Mouse (Mus musculus) hindbrain, embryonic 15.5 days (tissue): ENCODE measurements around the gene Gzmm. TPM values are rescaled to one million over a fixed set of nuclear protein-coding genes. Genes with fewer than 3 reads are reported as not detected.

Experiments
- ATAC-seq: fragments of 200-750 bp; cut with Nextera tagmentation; 2 replicates; pipeline ENCODE4 v1.8.0; 2017; ENCODE audit warnings: low read depth, moderate number of reproducible peaks, moderate TSS enrichment; ENCODE audit not compliant: low FRiP score
- H3K27ac ChIP-seq: fragments of 300-500 bp; sonication (generic); replicated peaks from 2 replicates; pipeline ENCODE4 v1.5.1; 2015; ENCODE audit warnings: mild to moderate bottlenecking, inconsistent platforms
- H3K27me3 ChIP-seq: fragments of 300-500 bp; sonication (generic); 2 replicates; pipeline ENCODE4 v1.6.1; 2015; ENCODE audit warnings: control low read depth, inconsistent platforms
- H3K36me3 ChIP-seq: fragments of 300-500 bp; sonication (generic); 2 replicates; pipeline ENCODE4 v1.6.1; 2015; ENCODE audit warnings: control low read depth, inconsistent platforms
- H3K4me1 ChIP-seq: fragments of 300-500 bp; sonication (generic); replicated peaks from 2 replicates; pipeline ENCODE4 v1.6.1; 2015; ENCODE audit warnings: control low read depth, inconsistent platforms
- H3K4me2 ChIP-seq: fragments of 300-500 bp; sonication (generic); 2 replicates; pipeline ENCODE4 v1.6.1; 2015; ENCODE audit warnings: moderate library complexity, mild to moderate bottlenecking, inconsistent platforms
- H3K4me3 ChIP-seq: fragments of 300-500 bp; sonication (generic); 2 replicates; pipeline ENCODE4 v1.5.1; 2015; ENCODE audit warnings: mild to moderate bottlenecking, inconsistent platforms
- H3K9ac ChIP-seq: fragments of 300-500 bp; sonication (generic); 2 replicates; pipeline ENCODE4 v1.6.1; 2015; ENCODE audit warnings: inconsistent platforms
- H3K9me3 ChIP-seq: fragments of 300-500 bp; sonication (generic); 2 replicates; pipeline ENCODE4 v1.6.1; 2016; ENCODE audit warnings: control low read depth, inconsistent platforms
- WGBS: fragments of 180-500 bp; shearing (Covaris S2); methylation state at CpG from one replicate; pipeline ENCODE4 v1.1.7; 2015; 5-methylcytosine and 5-hydroxymethylcytosine counted together
- polyA plus RNA-seq: library from polyadenylated mRNA; unstranded; fragments of >200 nt; fragmentation: Nextera tagmentation; extraction: Ambion mirVana; gene quantifications from 2 replicates; pipeline ENCODE4 v1.2.1, GENCODE M21; 2015

The Gzmm gene
- 1.3 and 1.4 TPM in 2 replicates for polyA plus RNA-seq

GRCm38 (mm10) chr10:79688720-79689119, at the start of gene Gzmm:
TSS of gene Gzmm (plus strand) at chr10:79689020.
- ATAC-seq, result no peak
- 80% methylated on average over 4 of the region's 4 CpGs for WGBS
- H3K9ac ChIP-seq, result no peak within 1 kb of the TSS
- H3K9me3 ChIP-seq, result no peaks in the 10 kb centered on the region
- H3K4me2 ChIP-seq, result no peak within 1 kb of the TSS
- no peak within 1 kb of the TSS for H3K27ac ChIP-seq
- peaks cover 46% of the 10 kb centered on the region for H3K36me3 ChIP-seq
- peaks cover 7% of the 10 kb centered on the region for H3K4me1 ChIP-seq
- no peak within 1 kb of the TSS for H3K4me3 ChIP-seq
- H3K27me3 ChIP-seq, result no peaks in the 10 kb centered on the region

- H3K27ac ChIP-seq, result no peak within 1 kb of the TSS
- 72% methylated on average over 8 of the region's 8 CpGs for WGBS
- H3K27me3 ChIP-seq, result 0 out of 2 replicates have a peak, but pooled peaks cover 2% of the 10 kb centered on the region
- H3K9ac ChIP-seq, result no peak within 1 kb of the TSS
- ATAC-seq, result no peak
- no peak within 1 kb of the TSS for H3K4me2 ChIP-seq
- no peaks in the 10 kb centered on the region for H3K4me1 ChIP-seq
- no peaks in the 10 kb centered on the region for H3K9me3 ChIP-seq
- no peak within 1 kb of the TSS for H3K4me3 ChIP-seq
- no peaks in the 10 kb centered on the region for H3K36me3 ChIP-seq
These were observed 43.1 kb upstream of the Gzmm start, which contains the start of gene Odf3l2 for GRCm38 (mm10) chr10:79645711-79646110. TSS of gene Odf3l2 (minus strand) at chr10:79645738.

- H3K4me2 ChIP-seq, result no peak overlapping the region
- no peaks in the 10 kb centered on the region for H3K36me3 ChIP-seq
- peaks cover 2% of the 10 kb centered on the region for H3K4me1 ChIP-seq
- H3K27ac ChIP-seq, result no peak overlapping the region
- 31% methylated on average over 7 of the region's 7 CpGs for WGBS
- H3K27me3 ChIP-seq, result 0 out of 2 replicates have a peak, but pooled peaks cover 5% of the 10 kb centered on the region
- no peak overlapping the region for H3K9ac ChIP-seq
- no peak overlapping the region for H3K4me3 ChIP-seq
- H3K9me3 ChIP-seq, result no peaks in the 10 kb centered on the region
- ATAC-seq, result peak; percentile 65; the same call in 1 of the 2 replicates
These were observed 39.6 kb upstream of the Gzmm start for GRCm38 (mm10) chr10:79649070-79649751.

- Histone ChIP-seq H3K4me1 (peaks cover 17% of the 10 kb centered on the region), H3K4me2 (no peak overlapping the region), H3K27me3 (0 out of 2 replicates have a peak, but pooled peaks cover 5% of the 10 kb centered on the region), H3K36me3 (no peaks in the 10 kb centered on the region), H3K9me3 (no peaks in the 10 kb centered on the region), H3K4me3 (no peak overlapping the region), H3K27ac (no peak overlapping the region), H3K9ac (no peak overlapping the region)
- 75% methylated on average over 7 of the region's 7 CpGs for WGBS
- ATAC-seq, result no peak
These were observed 36.0 kb upstream of the Gzmm start for GRCm38 (mm10) chr10:79652789-79653188.

- H3K4me3 ChIP-seq, result no peak overlapping the region
- H3K4me2 ChIP-seq, result no peak overlapping the region
- H3K27me3 ChIP-seq, result 0 out of 2 replicates have a peak, but pooled peaks cover 4% of the 10 kb centered on the region
- no peaks in the 10 kb centered on the region for H3K9me3 ChIP-seq
- H3K36me3 ChIP-seq, result no peaks in the 10 kb centered on the region
- no peak overlapping the region for H3K9ac ChIP-seq
- ATAC-seq, result peak; percentile 87
- peak overlapping the region; percentile 73 for H3K27ac ChIP-seq
- peaks cover 17% of the 10 kb centered on the region for H3K4me1 ChIP-seq
- WGBS, result 4% methylated on average over 1 of the region's 1 CpGs
These were observed 33.8 kb upstream of the Gzmm start for GRCm38 (mm10) chr10:79654946-79655395.

GRCm38 (mm10) chr10:79658829-79659228, 30.0 kb upstream of the Gzmm start:
- Histone ChIP-seq H3K9me3 (no peaks in the 10 kb centered on the region), H3K27me3 (no peaks in the 10 kb centered on the region), H3K4me3 (no peak overlapping the region), H3K9ac (no peak overlapping the region), H3K36me3 (no peaks in the 10 kb centered on the region), H3K4me2 (no peak overlapping the region), H3K27ac (no peak overlapping the region), H3K4me1 (peaks cover 17% of the 10 kb centered on the region)
- WGBS, result 18% methylated on average over 4 of the region's 4 CpGs
- no peak for ATAC-seq

GRCm38 (mm10) chr10:79660298-79660697, 28.5 kb upstream of the Gzmm start:
- Histone ChIP-seq H3K4me3 (no peak overlapping the region), H3K4me2 (no peak overlapping the region), H3K27ac (no peak overlapping the region), H3K36me3 (no peaks in the 10 kb centered on the region), H3K9ac (no peak overlapping the region), H3K4me1 (peaks cover 4% of the 10 kb centered on the region), H3K27me3 (no peaks in the 10 kb centered on the region), H3K9me3 (no peaks in the 10 kb centered on the region)
- ATAC-seq, result no peak
- WGBS, result 78% methylated on average over 2 of the region's 2 CpGs

GRCm38 (mm10) chr10:79661861-79662260, 27.0 kb upstream of the Gzmm start:
- no peak overlapping the region for H3K27ac ChIP-seq
- H3K4me1 ChIP-seq, result no peaks in the 10 kb centered on the region
- H3K36me3 ChIP-seq, result no peaks in the 10 kb centered on the region
- no peaks in the 10 kb centered on the region for H3K27me3 ChIP-seq
- ATAC-seq, result no peak
- H3K4me2 ChIP-seq, result no peak overlapping the region
- 48% methylated on average over 3 of the region's 3 CpGs for WGBS
- no peaks in the 10 kb centered on the region for H3K9me3 ChIP-seq
- no peak overlapping the region for H3K4me3 ChIP-seq
- H3K9ac ChIP-seq, result no peak overlapping the region

- ATAC-seq, result no peak
- Histone ChIP-seq H3K36me3 (no peaks in the 10 kb centered on the region), H3K9me3 (no peaks in the 10 kb centered on the region), H3K9ac (no peak within 1 kb of the TSS), H3K4me1 (peaks cover 9% of the 10 kb centered on the region), H3K27ac (no peak within 1 kb of the TSS), H3K27me3 (no peaks in the 10 kb centered on the region), H3K4me3 (no peak within 1 kb of the TSS), H3K4me2 (no peak within 1 kb of the TSS)
- 11% methylated on average over 13 of the region's 13 CpGs for WGBS
These were observed 24.6 kb upstream of the Gzmm start, which contains the start of gene Madcam1 for GRCm38 (mm10) chr10:79664131-79664665. TSS of gene Madcam1 (plus strand) at chr10:79664559.

GRCm38 (mm10) chr10:79665051-79665450, 23.8 kb upstream of the Gzmm start:
- ATAC-seq, result no peak
- Histone ChIP-seq H3K27ac (no peak overlapping the region), H3K36me3 (no peaks in the 10 kb centered on the region), H3K4me3 (no peak overlapping the region), H3K4me1 (peaks cover 10% of the 10 kb centered on the region), H3K9me3 (no peaks in the 10 kb centered on the region), H3K27me3 (no peaks in the 10 kb centered on the region), H3K9ac (no peak overlapping the region), H3K4me2 (no peak overlapping the region)
- 87% methylated on average over 8 of the region's 8 CpGs for WGBS

- Histone ChIP-seq H3K9ac (no peak overlapping the region), H3K4me2 (no peak overlapping the region), H3K9me3 (no peaks in the 10 kb centered on the region), H3K27me3 (no peaks in the 10 kb centered on the region), H3K27ac (no peak overlapping the region), H3K36me3 (no peaks in the 10 kb centered on the region), H3K4me1 (peaks cover 24% of the 10 kb centered on the region), H3K4me3 (no peak overlapping the region)
- 70% methylated on average over 9 of the region's 9 CpGs for WGBS
- ATAC-seq, result no peak
These were observed 22.3 kb upstream of the Gzmm start for GRCm38 (mm10) chr10:79666493-79666892.

- Histone ChIP-seq H3K4me3 (peak overlapping the region; percentile 78), H3K27me3 (no peaks in the 10 kb centered on the region), H3K36me3 (no peaks in the 10 kb centered on the region), H3K4me1 (peaks cover 27% of the 10 kb centered on the region), H3K9me3 (no peaks in the 10 kb centered on the region), H3K4me2 (peak overlapping the region; percentile 87), H3K9ac (peak overlapping the region; percentile 86), H3K27ac (peak overlapping the region; percentile 97)
- ATAC-seq, result no peak
- 83% methylated on average over 5 of the region's 5 CpGs for WGBS
These were observed 20.7 kb upstream of the Gzmm start for GRCm38 (mm10) chr10:79668076-79668475.
